10 mouse cellular contexts compared by ENCODE assay signal in genomic region chr3:130694041-130694593, GRCm38 (mm10). TPM values are rescaled to one million over a fixed set of nuclear protein-coding genes. Genes with fewer than 3 reads are reported as not detected.
A peak's percentile ranks its signal among the peaks of the same experiment; 100 is the strongest.
DNase-seq lines count a peak whose midpoint lies in the region; ATAC-seq and TF ChIP-seq lines count a peak whose summit lies in the region.
"Had no signal": no experiment of that assay in that cellular context is flagged by ENCODE, and none has a peak within 500 bp of the region (broad histone marks: within the 10 kb centered on the region; RNA-seq: fewer than 3 reads in every experiment).

No protein-coding gene starts in this region.

- ATAC-seq in hindbrain, postnatal 0 days: no peak
- ATAC-seq in hindbrain, embryonic 13.5 days (ENCODE audit: low FRiP score): no peak

- 0 out of 2 replicates have a peak, but pooled peaks cover 3% of the 10 kb centered on the region for H3K4me1 ChIP-seq in hindbrain, postnatal 0 days (ENCODE audit: insufficient read depth, low read length)
- H3K4me1 ChIP-seq in hindbrain, embryonic 13.5 days (replicated peaks): peaks cover 12% of the 10 kb centered on the region
- peaks cover 6 to 25% of the 10 kb centered on the region in 2 experiments for H3K4me1 ChIP-seq in MEL (ENCODE audit: control insufficient read depth in 1 of 2, insufficient read depth in 2 of 2, low read length in 2 of 2)

- peak; percentile 55 for TF ChIP-seq RAD21 in MEL (IDR thresholded peaks at IDR 0.05; ENCODE audit: low read depth, low read length)

- H3K9ac ChIP-seq in hindbrain, postnatal 0 days (replicated peaks; ENCODE audit: low read length): no peak overlapping the region
- no peak overlapping the region for H3K9ac ChIP-seq in hindbrain, embryonic 13.5 days
- no peak overlapping the region for H3K9ac ChIP-seq in MEL (ENCODE audit: control insufficient read depth, low read depth, low read length, poor library complexity, severe bottlenecking)
- H3K9ac ChIP-seq: limb, embryonic 12.5 days had no signal

- no peak for TF ChIP-seq POLR2A in MEL (IDR thresholded peaks at IDR 0.05; ENCODE audit: control insufficient read depth in 1 of 2, insufficient read depth in 1 of 2, low read depth in 1 of 2, low read length in 2 of 2, poor library complexity in 1 of 2)

- H3K4me3 ChIP-seq in hindbrain, postnatal 0 days (ENCODE audit: low read length): no peak overlapping the region
- H3K4me3 ChIP-seq in hindbrain, embryonic 13.5 days: no peak overlapping the region
- H3K4me3 ChIP-seq in MEL (ENCODE audit: control insufficient read depth in 1 of 2, insufficient read depth in 1 of 2, low read depth in 2 of 2, low read length in 2 of 2): no peak overlapping the region
- H3K4me3 ChIP-seq: limb, embryonic 12.5 days had no signal

- no peak overlapping the region for H3K27ac ChIP-seq in hindbrain, postnatal 0 days
- no peak overlapping the region for H3K27ac ChIP-seq in hindbrain, embryonic 13.5 days
- H3K27ac ChIP-seq in MEL (ENCODE audit: control insufficient read depth, low read depth, low read length): no peak overlapping the region
- H3K27ac ChIP-seq: limb, embryonic 12.5 days had no signal

- peak; percentile 75 for DNase-seq in hindbrain, postnatal 0 days (ENCODE audit: low spot score)
- DNase-seq in 3T3-L1 (ENCODE audit: low read depth, low spot score) (peak; percentile 52), MEL (ENCODE audit: low read depth, low spot score) (peak; percentile 68)
- DNase-seq in induced T-regulatory cell, adult 2 months (ENCODE audit: low read depth): peak; percentile 68
- DNase-seq in adrenal gland, postnatal 25 days: no peak
- DNase-seq in cerebellum, postnatal 4 days (ENCODE audit: low spot score in 2 of 2): no peak
- DNase-seq in thymus, postnatal 10 days (ENCODE audit: low spot score in 2 of 2): no peak
- DNase-seq: kidney, postnatal 10 days had no signal

- 69% methylated on average over 9 of the region's 9 CpGs for WGBS in hindbrain, postnatal 0 days
- 70% methylated on average over 9 of the region's 9 CpGs for WGBS in hindbrain, embryonic 13.5 days

- TF ChIP-seq EP300 in MEL (IDR thresholded peaks at IDR 0.05; ENCODE audit: low read depth in 1 of 2, low read length in 2 of 2): no peak

- no peaks in the 10 kb centered on the region for H3K27me3 ChIP-seq in hindbrain, postnatal 0 days (ENCODE audit: insufficient read depth, low read length)
- H3K27me3 ChIP-seq in hindbrain, embryonic 13.5 days: no peaks in the 10 kb centered on the region
- no peaks in the 10 kb centered on the region for H3K27me3 ChIP-seq in MEL (ENCODE audit: control insufficient read depth in 1 of 2, insufficient read depth in 2 of 2, low read length in 2 of 2)
- H3K27me3 ChIP-seq: limb, embryonic 12.5 days had no signal

- peak; percentile 80 for TF ChIP-seq CTCF in hindbrain, postnatal 0 days (IDR thresholded peaks at IDR 0.05; ENCODE audit: low read depth)
- peak in 2 of 3 experiments; percentile 64 to 69; a peak in 4 of 6 replicates for TF ChIP-seq CTCF in MEL (IDR thresholded peaks at IDR 0.05 in 2 of 3, conservative IDR thresholded peaks at IDR 0.05 in 1 of 3; ENCODE audit: control insufficient read depth in 1 of 3, insufficient read depth in 1 of 3, low read depth in 2 of 3, low read length in 3 of 3, poor library complexity in 1 of 3, severe bottlenecking in 1 of 3)

- no peaks in the 10 kb centered on the region for H3K9me3 ChIP-seq in hindbrain, postnatal 0 days (ENCODE audit: low read length)
- no peaks in the 10 kb centered on the region for H3K9me3 ChIP-seq in hindbrain, embryonic 13.5 days
- no peaks in the 10 kb centered on the region for H3K9me3 ChIP-seq in MEL (replicated peaks; ENCODE audit: insufficient read depth, low read length)
- H3K9me3 ChIP-seq: limb, embryonic 12.5 days had no signal

- H3K36me3 ChIP-seq in hindbrain, postnatal 0 days (ENCODE audit: insufficient read depth, low read length): peaks cover 6% of the 10 kb centered on the region; the same call in 1 of the 2 replicates
- H3K36me3 ChIP-seq in hindbrain, embryonic 13.5 days: peaks cover 30% of the 10 kb centered on the region
- H3K36me3 ChIP-seq in MEL (ENCODE audit: control insufficient read depth in 1 of 2, insufficient read depth in 2 of 2, low read length in 2 of 2): peaks cover 0 to 16% of the 10 kb centered on the region in 2 experiments; a peak in 3 of 4 replicates

- H3K4me2 ChIP-seq in hindbrain, postnatal 0 days (ENCODE audit: low read depth, low read length): no peak overlapping the region
- no peak overlapping the region for H3K4me2 ChIP-seq in hindbrain, embryonic 13.5 days
- H3K4me2 ChIP-seq: limb, embryonic 12.5 days had no signal

- H3K79me2 ChIP-seq in MEL (ENCODE audit: control insufficient read depth, insufficient read depth, low read length, poor library complexity): peaks cover 4% of the 10 kb centered on the region; the same call in 1 of the 2 replicates

TF ChIP-seq in MEL, 35 proteins besides CTCF, POLR2A, EP300 and RAD21:
- TF ChIP-seq JUND (IDR thresholded peaks at IDR 0.05; ENCODE audit: low read depth, low read length) (no peak), HCFC1 (IDR thresholded peaks at IDR 0.05; ENCODE audit: low read depth, low read length) (0 out of 2 replicates have a peak, but pooled peaks have one; percentile 28), SMC3 (IDR thresholded peaks at IDR 0.05; ENCODE audit: low read depth, low read length) (peak; percentile 43; the same call in 1 of the 2 replicates)

RNA-seq across cellular contexts. Expression of gene Ostc, which starts 15.1 kb away (rescaled TPM):
- total RNA-seq in hindbrain, postnatal 0 days (2014; rRNA removed): 96.4 and 102 TPM in 2 replicates
- polyA plus RNA-seq in hindbrain, postnatal 0 days (2015; fragmentation: Nextera tagmentation; extraction: Ambion mirVana): 182 and 185 TPM in 2 replicates
- polyA plus RNA-seq in hindbrain, embryonic 13.5 days (2015; fragmentation: Nextera tagmentation; extraction: Ambion mirVana): 241 and 242 TPM in 2 replicates
- 185 and 196 TPM in 2 replicates for total RNA-seq in MEL (2012; rRNA removed)
- polyA plus RNA-seq in MEL (2012; ENCODE audit: insufficient read depth in 1 of 2, insufficient read length in 2 of 2, low read depth in 1 of 2, low replicate concordance in 2 of 2, missing spikeins in 1 of 2): 100 to 1,000 TPM in 1 of 2 experiments, not detected in 1; 199 TPM
- 85.9 and 89.5 TPM in 2 replicates for total RNA-seq in adrenal gland, postnatal 25 days (2021)

RNA-seq across cellular contexts. Expression of gene Rpl34, which starts 36.1 kb away (rescaled TPM):
- 572 and 622 TPM in 2 replicates for total RNA-seq in hindbrain, postnatal 0 days (2014; rRNA removed)
- 543 and 545 TPM in 2 replicates for polyA plus RNA-seq in hindbrain, postnatal 0 days (2015; fragmentation: Nextera tagmentation; extraction: Ambion mirVana)
- 626 and 633 TPM in 2 replicates for polyA plus RNA-seq in hindbrain, embryonic 13.5 days (2015; fragmentation: Nextera tagmentation; extraction: Ambion mirVana)
- 1,619 and 1,639 TPM in 2 replicates for total RNA-seq in MEL (2012; rRNA removed)
- 100 to 1,000 TPM; 451 to 895 TPM for polyA plus RNA-seq in MEL (2012; ENCODE audit: insufficient read depth in 1 of 2, insufficient read length in 2 of 2, low read depth in 1 of 2, low replicate concordance in 2 of 2, missing spikeins in 1 of 2)
- 602 and 744 TPM in 2 replicates for total RNA-seq in adrenal gland, postnatal 25 days (2021)

Comparison
In these comparisons a context has a peak if more than half of its experiments do, and no peak if none do; other contexts are left out.
1. DNase-seq: peak in hindbrain, postnatal 0 days (single experiment), 3T3-L1 (single experiment), MEL (single experiment) and induced T-regulatory cell, adult 2 months (single experiment); none in adrenal gland, postnatal 25 days (single experiment), cerebellum, postnatal 4 days (0 of 2) and thymus, postnatal 10 days (0 of 2).